Mouse (Mus musculus): ENCODE results near the gene Spdya. TPM values are rescaled to one million over a fixed set of nuclear protein-coding genes. Genes with fewer than 3 reads are reported as not detected.

The Spdya gene
- total RNA-seq (2023): not detected

GRCm38 (mm10) chr17:71551757-71552451 lies at the start of gene Spdya:
Spdya (plus strand) TSS chr17:71552061.

GRCm38 (mm10) chr17:71526711-71527564 lies 24.9 kb upstream of the Spdya start, which contains the start of gene Ndc80:
Ndc80 (minus strand) TSS chr17:71526857.

GRCm38 (mm10) chr17:71615638-71616318 lies 63.9 kb downstream of the Spdya start, which contains the start of gene Wdr43:
Wdr43 (plus strand) TSS chr17:71615895.

Other genes starting within 250 kb of the Spdya start
- 100 to 1,000 TPM; 632 to 667 TPM for gene Emilin2, start 240.1 kb upstream of the Spdya start, total RNA-seq (2023)
- 10 to 100 TPM; 24.2 to 24.9 TPM for gene Gm4707, start 92.1 kb upstream of the Spdya start, total RNA-seq (2023)
- 100 to 1,000 TPM; 123 TPM for gene Smchd1, start 76.7 kb upstream of the Spdya start, total RNA-seq (2023)
- gene Ndc80, start 25.2 kb upstream of the Spdya start, total RNA-seq (2023): 1 to 10 TPM; 2.6 to 4.8 TPM
- gene Wdr43, start 63.8 kb downstream of the Spdya start, total RNA-seq (2023): 10 to 100 TPM; 55.1 to 57.8 TPM
- not detected for gene Togaram2, start 121.2 kb downstream of the Spdya start, total RNA-seq (2023)
- gene Pcare, start 200.8 kb downstream of the Spdya start, total RNA-seq (2023): not detected
- gene Clip4, start 216.4 kb downstream of the Spdya start, total RNA-seq (2023): not detected